Mouse (Mus musculus) brain, embryonic 14.5 days (tissue): ENCODE data around the gene Bcr.

Experiments
- CTCF ChIP-seq: fragments of 200-500 bp; IDR thresholded peaks from 2 replicates; pipeline ENCODE4 v1.5.1; 2012; ENCODE audit warnings: inconsistent platforms, mild to moderate bottlenecking, moderate library complexity, borderline replicate concordance; ENCODE audit not compliant: insufficient read depth, insufficient read length; ENCODE audit errors: extremely low read depth
- POLR2A ChIP-seq: fragments of 200-500 bp; IDR thresholded peaks from 2 replicates; pipeline ENCODE4 v1.6.1; 2012; ENCODE audit warnings: mild to moderate bottlenecking, inconsistent platforms, borderline replicate concordance; ENCODE audit not compliant: poor library complexity, insufficient read depth, insufficient read length, severe bottlenecking; ENCODE audit errors: extremely low read depth

DNA sequence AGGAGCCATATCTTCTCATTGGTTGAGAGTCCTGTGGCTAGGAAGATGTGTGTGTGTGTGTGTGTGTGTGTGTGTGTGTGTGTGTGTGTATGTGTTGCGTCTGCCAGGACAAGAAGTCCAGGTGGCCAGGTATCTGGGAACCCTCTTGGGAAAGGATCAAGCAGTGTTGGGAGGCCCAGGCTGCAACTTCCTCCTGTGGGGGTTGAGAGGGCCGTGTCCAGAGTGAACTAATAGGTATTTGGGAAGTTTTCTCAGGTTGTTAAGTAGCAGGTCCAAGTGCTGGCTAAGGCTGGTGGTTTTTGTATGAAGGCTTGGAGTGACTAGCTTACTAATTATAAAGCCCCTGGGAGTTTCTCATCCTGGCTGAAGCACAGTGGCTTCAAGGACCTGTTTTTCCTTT, 7.7 kb downstream of the Bcr start:
- TF ChIP-seq POLR2A (no peak), CTCF (no peak)
